Mouse (Mus musculus) cerebellum, adult 8-10 months (tissue): Measurements from ENCODE around the gene Gramd1a.

Experiments
- DNase-seq: peaks from one replicate; pipeline ENCODE4 v3.0.0; 2022

The Gramd1a gene

GRCm38 (mm10) chr7:31155296-31156033, at the start of gene Gramd1a:
Gene Gramd1a, minus strand, starts transcription at chr7:31155896.
- DNase-seq: no peak

GRCm38 (mm10) chr7:31195591-31196307, 40.1 kb upstream of the Gramd1a start:
- no peak for DNase-seq

- no peak for DNase-seq
Measured at GRCm38 (mm10) chr7:31184711-31185110, 29.0 kb upstream of the Gramd1a start.

- DNase-seq: no peak
Measured at GRCm38 (mm10) chr7:31182863-31183262, 27.2 kb upstream of the Gramd1a start.

- peak; percentile 73 for DNase-seq
Measured at GRCm38 (mm10) chr7:31176886-31177763, 21.4 kb upstream of the Gramd1a start.

- DNase-seq: no peak
Measured at GRCm38 (mm10) chr7:31175096-31175495, 19.4 kb upstream of the Gramd1a start.

GRCm38 (mm10) chr7:31174466-31174865, 18.8 kb upstream of the Gramd1a start:
- no peak for DNase-seq

- DNase-seq: no peak
Measured at GRCm38 (mm10) chr7:31172238-31172637, 16.5 kb upstream of the Gramd1a start.

GRCm38 (mm10) chr7:31170520-31170919, 14.8 kb upstream of the Gramd1a start:
- no peak for DNase-seq

GRCm38 (mm10) chr7:31168412-31168811, 12.7 kb upstream of the Gramd1a start:
- no peak for DNase-seq

- DNase-seq: no peak
Measured at GRCm38 (mm10) chr7:31164748-31165147, 9.1 kb upstream of the Gramd1a start.

- no peak for DNase-seq
Measured at GRCm38 (mm10) chr7:31163666-31164577, 8.2 kb upstream of the Gramd1a start.

GRCm38 (mm10) chr7:31162324-31162723, 6.6 kb upstream of the Gramd1a start:
- no peak for DNase-seq

- DNase-seq: no peak
Measured at GRCm38 (mm10) chr7:31161831-31162230, 6.1 kb upstream of the Gramd1a start.

- no peak for DNase-seq
Measured at GRCm38 (mm10) chr7:31161246-31161645, 5.5 kb upstream of the Gramd1a start.

GRCm38 (mm10) chr7:31160763-31161162, 5.1 kb upstream of the Gramd1a start:
- DNase-seq: no peak

GRCm38 (mm10) chr7:31156034-31156928, 585 bp upstream of the Gramd1a start:
- peak; percentile 15 for DNase-seq

- no peak for DNase-seq
Measured at GRCm38 (mm10) chr7:31153536-31154320, 2.0 kb downstream of the Gramd1a start.

- DNase-seq: peak; percentile 58
Measured at GRCm38 (mm10) chr7:31151301-31152241, 4.1 kb downstream of the Gramd1a start.
